ENCODE assay signal across 20 mouse cellular contexts in genomic region chr2:154782361-154782760, GRCm38 (mm10). TPM values are rescaled to one million over a fixed set of nuclear protein-coding genes. Genes with fewer than 3 reads are reported as not detected.
"Had no signal": no experiment of that assay in that cellular context is flagged by ENCODE, and none has a peak within 500 bp of the region (broad histone marks: within the 10 kb centered on the region; RNA-seq: fewer than 3 reads in every experiment).

No protein-coding gene starts in this region.

- DNase-seq: liver; liver, embryonic 13.5 days; liver, postnatal 0 days; lung, postnatal 14 days; right cerebral cortex, postnatal 14 days; thymus, postnatal 4 days had no signal

- H3K4me1 ChIP-seq: lung, embryonic 15.5 days; stomach, embryonic 15.5 days had no signal

- H3K36me3 ChIP-seq: limb, embryonic 12.5 days; liver, embryonic 13.5 days; lung, embryonic 15.5 days; midbrain, embryonic 15.5 days; stomach, embryonic 15.5 days had no signal

- H3K27me3 ChIP-seq: limb, embryonic 12.5 days; lung, embryonic 15.5 days; midbrain, embryonic 15.5 days; stomach, embryonic 15.5 days had no signal

- H3K27ac ChIP-seq: kidney, postnatal 0 days; layer of hippocampus, adult 2 months; limb, embryonic 12.5 days; liver, embryonic 13.5 days; lung, embryonic 15.5 days; macrophage; midbrain, embryonic 15.5 days; stomach, embryonic 15.5 days had no signal

- H3K4me3 ChIP-seq: layer of hippocampus, adult 2 months; limb, embryonic 12.5 days; liver, embryonic 13.5 days; lung, embryonic 15.5 days; megakaryocyte, embryonic 14.5 days; midbrain, embryonic 15.5 days; stomach, embryonic 15.5 days had no signal

RNA-seq across cellular contexts. Expression of gene a, which starts 8.8 kb away (rescaled TPM):
- total RNA-seq: layer of hippocampus, adult 2 months; left cerebral cortex, postnatal 36 days; monocyte, adult 5-6 weeks had no signal
- polyA plus RNA-seq: liver, postnatal 0 days; lung, embryonic 15.5 days; macrophage; neural tube, embryonic 14.5 days; spleen, adult 2 months had no signal

RNA-seq across cellular contexts. Expression of gene Gm14214, which starts 12.5 kb away (rescaled TPM):
- total RNA-seq: layer of hippocampus, adult 2 months; layer of hippocampus, postnatal 10 days; left cerebral cortex, postnatal 36 days; monocyte, adult 5-6 weeks had no signal
- polyA plus RNA-seq: kidney, postnatal 0 days; limb, embryonic 12.5 days; liver, embryonic 13.5 days; liver, postnatal 0 days; lung, embryonic 15.5 days; macrophage; midbrain, embryonic 11.5 days; midbrain, embryonic 15.5 days; neural tube, embryonic 14.5 days; spleen, adult 2 months; stomach, embryonic 15.5 days had no signal
